Mouse (Mus musculus) liver, embryonic 16.5 days (tissue): ENCODE data around the gene Naa60. TPM values are rescaled to one million over a fixed set of nuclear protein-coding genes. Genes with fewer than 3 reads are reported as not detected.

Experiments
- ATAC-seq: fragments of 200-750 bp; cut with Nextera tagmentation; 2 replicates; pipeline ENCODE4 v1.8.0; 2017; ENCODE audit warnings: low read depth, mild to moderate bottlenecking, moderate number of reproducible peaks, moderate library complexity
- H3K27ac ChIP-seq: fragments of 300-500 bp; sonication (generic); 2 replicates; pipeline ENCODE4 v1.5.1; 2014; ENCODE audit warnings: mild to moderate bottlenecking, low read length
- H3K27me3 ChIP-seq: fragments of 300-500 bp; sonication (generic); 2 replicates; pipeline ENCODE4 v1.6.1; 2014; ENCODE audit warnings: low read depth, low read length, mixed read lengths; ENCODE audit not compliant: control insufficient read depth, insufficient read depth
- H3K36me3 ChIP-seq: fragments of 300-500 bp; sonication (generic); 2 replicates; pipeline ENCODE4 v1.6.1; 2014; ENCODE audit warnings: mild to moderate bottlenecking; ENCODE audit not compliant: control insufficient read depth, insufficient read depth
- H3K4me1 ChIP-seq: fragments of 300-500 bp; sonication (generic); 2 replicates; pipeline ENCODE4 v1.6.1; 2014; ENCODE audit warnings: low read depth, low read length, mixed read lengths; ENCODE audit not compliant: control insufficient read depth
- H3K4me2 ChIP-seq: fragments of 300-500 bp; sonication (generic); 2 replicates; pipeline ENCODE4 v1.6.1; 2014; ENCODE audit warnings: low read depth, low read length, mixed read lengths
- H3K4me3 ChIP-seq: fragments of 300-500 bp; sonication (generic); 2 replicates; pipeline ENCODE4 v1.5.1; 2014; ENCODE audit warnings: low read depth, mild to moderate bottlenecking, low read length
- H3K9ac ChIP-seq: fragments of 300-500 bp; sonication (generic); 2 replicates; pipeline ENCODE4 v1.6.1; 2014; ENCODE audit warnings: low read depth, low read length
- H3K9me3 ChIP-seq: fragments of 300-500 bp; sonication (generic); replicated peaks from 2 replicates; pipeline ENCODE4 v1.6.1; 2016; ENCODE audit warnings: low read length; ENCODE audit not compliant: control insufficient read depth
- WGBS: fragments of 180-500 bp; shearing (Covaris S2); extraction: QIAGEN DNeasy Blood & Tissue Kit; methylation state at CpG from one replicate; pipeline ENCODE4 v1.1.7; 2014; ENCODE audit not compliant: insufficient replicate concordance; 5-methylcytosine and 5-hydroxymethylcytosine counted together
- polyA plus RNA-seq: library from polyadenylated mRNA; unstranded; fragments of >200 nt; fragmentation: Nextera tagmentation; extraction: Ambion mirVana; gene quantifications from 2 replicates; pipeline ENCODE4 v1.2.1, GENCODE M21; 2015

Naa60 gene
- polyA plus RNA-seq, 1 experiment from 2014 or later = 24.1 TPM

DNA sequence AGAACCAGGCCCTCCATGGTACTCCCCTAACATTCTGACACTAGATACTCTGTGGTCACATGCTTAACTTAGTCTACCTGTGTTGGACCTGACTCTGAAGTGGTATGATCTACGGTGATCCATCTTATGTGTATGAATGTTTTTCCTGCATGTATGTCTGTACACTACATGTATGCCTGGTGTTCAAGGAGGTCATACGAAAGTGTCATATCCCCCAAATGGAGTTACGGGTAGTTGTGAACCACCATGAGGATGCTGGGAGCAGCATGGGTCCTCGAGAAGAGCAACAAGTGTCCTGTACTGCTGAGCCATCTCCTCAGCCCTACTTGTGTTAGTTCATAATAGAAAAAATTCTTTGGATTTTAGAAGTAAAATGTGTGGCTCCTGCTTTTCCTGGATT lies 4.2 kb downstream of the Naa60 start:
- Histone ChIP-seq H3K27ac (no peak overlapping the region), H3K9ac (no peak overlapping the region), H3K4me1 (peaks cover 16% of the 10 kb centered on the region), H3K4me3 (no peak overlapping the region), H3K36me3 (no peaks in the 10 kb centered on the region), H3K27me3 (no peaks in the 10 kb centered on the region), H3K4me2 (no peak overlapping the region), H3K9me3 (no peaks in the 10 kb centered on the region)
- 74% methylated on average over 4 of the region's 4 CpGs for WGBS
- ATAC-seq = no peak

GRCm38 (mm10) chr16:3884201-3885064 lies 12.3 kb downstream of the Naa60 start, which contains the start of the genes Zfp597 and Gm20695:
Gene Zfp597, minus strand, starts transcription at chr16:3884561.
Gene Gm20695, plus strand, starts transcription at chr16:3884648.
- WGBS = under 1% methylated on average over 87 of the region's 88 CpGs
- peak; percentile 99 for ATAC-seq

DNA sequence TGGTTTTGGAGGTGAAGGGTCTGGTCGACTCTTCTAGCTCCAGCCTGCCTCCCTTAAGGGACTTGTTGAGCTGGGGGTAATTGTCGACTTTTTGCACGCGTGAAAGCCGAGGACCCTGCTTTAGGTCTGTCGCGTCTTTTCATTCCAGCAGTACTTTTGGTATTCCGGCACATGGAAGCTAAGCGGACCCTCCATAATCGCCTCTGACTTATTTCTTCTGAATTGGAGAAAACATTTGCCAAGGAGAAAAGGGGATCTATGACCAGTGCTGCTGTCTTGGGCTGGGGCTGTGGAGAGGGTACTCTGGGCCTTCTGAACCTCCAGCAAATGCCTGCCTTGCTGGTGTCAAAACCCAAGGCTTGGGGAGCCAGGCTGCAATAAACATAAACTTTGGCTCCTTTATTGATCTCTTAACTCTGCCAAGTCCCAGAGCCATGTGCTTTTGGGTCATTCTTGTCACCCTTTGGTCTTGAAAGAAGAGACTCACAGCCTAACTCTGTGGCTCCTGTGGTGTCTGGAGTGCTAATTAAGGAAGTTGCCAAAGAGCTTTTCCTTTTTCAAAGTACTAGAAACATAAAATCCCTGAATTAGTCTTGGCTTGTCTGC lies 13.0 kb downstream of the Naa60 start:
- 3% methylated on average over 10 of the region's 10 CpGs for WGBS
- Histone ChIP-seq H3K4me3 (peak overlapping the region; percentile 98), H3K4me2 (peak overlapping the region; percentile 79), H3K36me3 (no peaks in the 10 kb centered on the region), H3K9ac (peak overlapping the region; percentile 97), H3K9me3 (no peaks in the 10 kb centered on the region), H3K27ac (peak overlapping the region; percentile 82), H3K27me3 (no peaks in the 10 kb centered on the region), H3K4me1 (peaks cover 12% of the 10 kb centered on the region)
- ATAC-seq = no peak

More at GRCm38 (mm10) chr16:3884201-3885064, 12.3 kb downstream of the Naa60 start, which contains the start of the genes Zfp597 and Gm20695:
- Histone ChIP-seq H3K4me3 (peak within 1 kb of the TSS; percentile 98), H3K27me3 (no peaks in the 10 kb centered on the region), H3K9me3 (no peaks in the 10 kb centered on the region), H3K4me1 (peaks cover 12% of the 10 kb centered on the region), H3K4me2 (peak within 1 kb of the TSS; percentile 79), H3K9ac (peak within 1 kb of the TSS; percentile 97), H3K27ac (peak within 1 kb of the TSS; percentile 89), H3K36me3 (no peaks in the 10 kb centered on the region)

DNA sequence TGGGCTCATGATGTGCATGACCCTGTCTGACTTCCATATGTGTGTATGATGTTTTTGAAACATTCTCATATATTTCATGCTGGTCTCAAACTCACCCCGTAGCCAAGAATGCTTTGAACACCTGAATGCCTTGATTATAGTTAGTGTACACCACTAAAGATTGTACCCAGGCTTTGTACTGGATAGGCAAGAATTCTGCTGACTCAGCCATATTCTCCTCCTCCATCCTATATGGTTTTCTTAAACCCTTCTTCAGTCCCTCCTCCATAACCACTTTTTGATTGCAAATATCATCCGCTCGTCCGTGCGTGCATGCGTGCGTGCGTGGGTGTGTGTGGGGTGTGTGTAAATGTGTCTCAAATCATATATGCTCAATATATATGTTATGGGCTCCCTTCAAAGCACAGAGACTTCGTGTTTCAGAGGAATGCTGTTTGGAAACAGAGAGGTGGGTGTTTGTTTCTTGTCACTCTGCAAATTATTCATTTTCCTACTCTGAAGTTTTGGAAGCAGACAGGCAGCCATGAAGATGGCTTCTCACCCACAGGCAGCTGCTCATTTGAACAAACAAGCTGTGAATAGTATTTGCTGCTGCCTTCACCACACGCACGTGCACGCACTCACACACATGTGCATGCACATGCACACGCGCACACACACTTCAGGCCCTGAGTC lies 19.6 kb downstream of the Naa60 start:
- no peak overlapping the region for H3K4me2 ChIP-seq
- H3K27ac ChIP-seq = no peak overlapping the region
- H3K9me3 ChIP-seq = no peaks in the 10 kb centered on the region
- ATAC-seq = no peak
- no peak overlapping the region for H3K9ac ChIP-seq
- no peaks in the 10 kb centered on the region for H3K27me3 ChIP-seq
- H3K4me1 ChIP-seq = peaks cover 10% of the 10 kb centered on the region
- no peak overlapping the region for H3K4me3 ChIP-seq
- no peaks in the 10 kb centered on the region for H3K36me3 ChIP-seq
- 83% methylated on average over 14 of the region's 14 CpGs for WGBS

GRCm38 (mm10) chr16:3893739-3894138 lies 21.6 kb downstream of the Naa60 start:
- Histone ChIP-seq H3K36me3 (peaks cover 12% of the 10 kb centered on the region), H3K4me3 (no peak overlapping the region), H3K9me3 (no peaks in the 10 kb centered on the region), H3K4me1 (peaks cover 10% of the 10 kb centered on the region), H3K9ac (no peak overlapping the region), H3K27me3 (no peaks in the 10 kb centered on the region), H3K4me2 (no peak overlapping the region), H3K27ac (peak overlapping the region; percentile 43)
- 52% methylated on average over 3 of the region's 3 CpGs for WGBS
- ATAC-seq = no peak

DNA sequence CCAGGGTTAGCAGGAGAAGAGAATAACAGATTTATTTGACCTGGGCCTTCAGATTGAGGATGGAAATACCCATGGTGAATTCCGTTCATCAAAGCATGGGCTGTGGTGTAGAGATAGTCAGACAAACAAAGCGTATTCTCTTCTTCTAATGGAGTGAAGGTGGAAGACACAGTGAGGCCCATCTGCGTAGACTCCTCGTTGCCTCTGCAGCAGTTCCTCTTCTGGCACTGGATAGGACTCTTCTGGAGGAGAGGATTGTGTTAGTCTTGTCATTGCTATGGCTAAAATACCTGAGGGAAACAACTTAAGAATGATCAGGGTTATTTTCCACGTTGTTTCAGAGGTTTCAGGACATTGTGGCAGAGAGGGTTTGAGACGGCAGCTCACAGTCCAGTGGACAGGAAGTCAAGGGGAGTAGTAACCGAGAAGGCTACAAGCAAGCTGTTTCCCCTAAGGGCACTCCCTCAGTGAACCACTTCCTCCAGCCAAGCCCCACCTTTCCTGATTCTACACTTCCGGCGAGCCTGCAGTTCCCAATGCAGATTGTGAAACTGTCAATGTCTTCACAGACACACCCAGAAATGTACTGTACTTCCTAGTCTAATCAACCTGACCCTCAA lies 23.1 kb downstream of the Naa60 start:
- Histone ChIP-seq H3K27ac (peak overlapping the region; percentile 81), H3K4me1 (peaks cover 10% of the 10 kb centered on the region), H3K4me2 (peak overlapping the region; percentile 27), H3K4me3 (peak overlapping the region; percentile 23), H3K27me3 (no peaks in the 10 kb centered on the region), H3K9me3 (no peaks in the 10 kb centered on the region), H3K9ac (no peak overlapping the region; the same call in 1 of the 2 replicates), H3K36me3 (peaks cover 14% of the 10 kb centered on the region)
- peak; percentile 78 for ATAC-seq
- WGBS = 18% methylated on average over 9 of the region's 9 CpGs

DNA sequence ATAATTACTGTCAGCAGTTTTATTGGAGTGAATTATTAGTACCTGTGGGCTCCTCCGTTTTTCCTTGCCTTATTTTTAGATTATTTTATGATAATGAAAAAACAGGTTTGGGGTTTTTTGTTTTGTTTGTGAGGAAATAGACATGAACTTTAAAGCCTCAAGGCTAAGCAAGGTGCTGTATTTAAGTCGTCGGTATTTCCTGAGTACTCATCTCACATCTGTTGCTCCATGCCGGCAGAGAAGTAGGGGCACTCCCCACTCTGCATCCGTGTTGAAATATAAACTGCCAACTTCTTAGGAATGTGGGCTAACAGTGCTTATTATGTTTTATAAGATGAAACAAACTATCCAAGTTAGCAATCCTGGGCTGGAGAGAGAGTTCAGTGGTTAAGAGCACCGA lies 23.9 kb downstream of the Naa60 start:
- H3K9ac ChIP-seq = no peak overlapping the region
- no peaks in the 10 kb centered on the region for H3K9me3 ChIP-seq
- peak overlapping the region; percentile 35; the same call in 1 of the 2 replicates for H3K27ac ChIP-seq
- peaks cover 15% of the 10 kb centered on the region for H3K36me3 ChIP-seq
- ATAC-seq = no peak
- H3K27me3 ChIP-seq = no peaks in the 10 kb centered on the region
- H3K4me1 ChIP-seq = peaks cover 10% of the 10 kb centered on the region
- H3K4me3 ChIP-seq = no peak overlapping the region
- peak overlapping the region; percentile 19; the same call in 1 of the 2 replicates for H3K4me2 ChIP-seq
- WGBS = 62% methylated on average over 6 of the region's 6 CpGs

DNA sequence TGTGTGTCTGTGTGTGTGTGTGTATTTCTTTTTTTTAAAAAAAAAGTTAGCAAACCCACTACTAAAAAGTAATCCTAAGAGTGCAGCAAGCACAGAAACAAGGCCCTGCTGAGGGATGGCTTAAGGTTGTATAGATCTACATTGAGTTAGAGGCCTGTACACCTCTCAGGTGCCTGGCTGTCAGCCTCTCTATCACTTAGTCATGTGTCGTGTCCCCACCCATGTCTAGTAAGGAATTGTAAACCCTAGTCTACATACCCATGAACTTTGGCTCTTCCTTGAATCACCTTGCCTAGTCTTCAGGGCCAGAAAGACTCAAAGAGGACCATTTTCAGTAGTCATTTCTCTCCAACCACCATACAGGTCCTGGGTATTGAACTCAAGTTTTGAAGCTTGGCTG lies 24.4 kb downstream of the Naa60 start:
- no peak for ATAC-seq

More for the DNA sequence above, 24.4 kb downstream of the Naa60 start:
- Histone ChIP-seq H3K4me1 (peaks cover 10% of the 10 kb centered on the region), H3K27me3 (no peaks in the 10 kb centered on the region), H3K9me3 (no peaks in the 10 kb centered on the region), H3K4me3 (no peak overlapping the region), H3K36me3 (peaks cover 18% of the 10 kb centered on the region), H3K4me2 (no peak overlapping the region), H3K9ac (no peak overlapping the region), H3K27ac (no peak overlapping the region)
- 61% methylated on average over 1 of the region's 1 CpGs for WGBS
